Mouse (Mus musculus) adrenal gland, postnatal 36 days (tissue): Measurements from ENCODE around the gene Gtf2h1. TPM values are rescaled to one million over a fixed set of nuclear protein-coding genes. Genes with fewer than 3 reads are reported as not detected.
A peak's percentile ranks its signal among the peaks of the same experiment; 100 is the strongest.
"Not testable (repeated sequence)": the region's sequence is repeated elsewhere in the genome, so short reads cannot be mapped to it uniquely, and the experiment has no call there.

Source experiments
- DNase-seq, 2 experiments: peaks; one replicate each; pipeline ENCODE4 v3.0.0; 2021; ENCODE audit warnings: mixed read lengths in 1 of 2
- long read RNA-seq, 2 experiments: library from polyadenylated mRNA; stranded (forward); transcript quantifications; one replicate each; pipeline ENCODE4 v2.0.0; 2021; ENCODE audit warnings: borderline sequencing depth in 2 of 2
- total RNA-seq, 2 experiments: library from RNA; stranded (reverse); gene quantifications; 2 replicates each; pipeline ENCODE4 v1.2.3; 2021

Gene Gtf2h1
- total RNA-seq: 10 to 100 TPM; 41.2 to 41.4 TPM
- long read RNA-seq, experiment 1, transcript Gtf2h1-201 (15 exons, 2,736 nt): major isoform, 47 of 59 reads
- long read RNA-seq, experiment 1, partial matches to known transcripts: 4 of 59 reads
- long read RNA-seq, experiment 1, other reads (novel, unspliced or antisense): 8 of 59 reads
- long read RNA-seq, experiment 2, transcript Gtf2h1-201 (15 exons, 2,736 nt): major isoform, 9 of 10 reads
- long read RNA-seq, experiment 2, partial matches to known transcripts: 1 of 10 reads
- long read RNA-seq, experiment 2, other reads (novel, unspliced or antisense): 0 of 10 reads

- DNase-seq: peak; percentile 99 to 100
These were observed at the start of gene Gtf2h1, which contains the start of gene Hps5 for GRCm38 (mm10) chr7:46795287-46796205. Gene Gtf2h1, plus strand, starts transcription at chr7:46796103. Gene Hps5, minus strand, starts transcription at chr7:46796064.

- DNase-seq: no peak
These were observed 49.5 kb upstream of the Gtf2h1 start for GRCm38 (mm10) chr7:46746381-46746780.

GRCm38 (mm10) chr7:46748459-46748858, 47.4 kb upstream of the Gtf2h1 start:
- no peak for DNase-seq

GRCm38 (mm10) chr7:46751490-46751889, 44.4 kb upstream of the Gtf2h1 start, which contains the start of gene Saa2:
Gene Saa2, plus strand, starts transcription at chr7:46751790.
- DNase-seq: no peak

GRCm38 (mm10) chr7:46761049-46761795, 34.7 kb upstream of the Gtf2h1 start:
- peak; percentile 25 to 44 for DNase-seq

- DNase-seq: no peak
These were observed 33.3 kb upstream of the Gtf2h1 start for GRCm38 (mm10) chr7:46762601-46763000.

GRCm38 (mm10) chr7:46764672-46765071, 31.2 kb upstream of the Gtf2h1 start:
- no peak for DNase-seq

GRCm38 (mm10) chr7:46767371-46767770, 28.5 kb upstream of the Gtf2h1 start:
- DNase-seq: no peak

- no peak for DNase-seq
These were observed 27.5 kb upstream of the Gtf2h1 start for GRCm38 (mm10) chr7:46768451-46768850.

GRCm38 (mm10) chr7:46770706-46771105, 25.2 kb upstream of the Gtf2h1 start:
- peak; percentile 53 to 61 for DNase-seq

- no peak for DNase-seq
These were observed 6.6 kb upstream of the Gtf2h1 start for GRCm38 (mm10) chr7:46789177-46789849.

GRCm38 (mm10) chr7:46793871-46794270, 2.0 kb upstream of the Gtf2h1 start:
- no peak for DNase-seq

GRCm38 (mm10) chr7:46796206-46796679, 340 bp downstream of the Gtf2h1 start:
- no peak for DNase-seq

- DNase-seq: no peak
These were observed 876 bp downstream of the Gtf2h1 start for GRCm38 (mm10) chr7:46796779-46797178.

- no peak for DNase-seq
These were observed 14.4 kb downstream of the Gtf2h1 start for GRCm38 (mm10) chr7:46810325-46810724.

- DNase-seq: no peak
These were observed 18.1 kb downstream of the Gtf2h1 start for GRCm38 (mm10) chr7:46814012-46814411.

GRCm38 (mm10) chr7:46820876-46821632, 25.2 kb downstream of the Gtf2h1 start:
- DNase-seq: not testable (repeated sequence)

GRCm38 (mm10) chr7:46827046-46827802, 31.3 kb downstream of the Gtf2h1 start:
- DNase-seq: no peak

- no peak for DNase-seq
These were observed 31.9 kb downstream of the Gtf2h1 start for GRCm38 (mm10) chr7:46827803-46828184.

- peak; percentile 25 to 53 for DNase-seq
These were observed 34.0 kb downstream of the Gtf2h1 start for GRCm38 (mm10) chr7:46829911-46830310.
